Mouse (Mus musculus) heart, postnatal 36 days (tissue): Measurements from ENCODE around the gene Aplp2. TPM values are rescaled to one million over a fixed set of nuclear protein-coding genes. Genes with fewer than 3 reads are reported as not detected.

Experiments used
- DNase-seq, 2 experiments: peaks; one replicate each; pipeline ENCODE4 v3.0.0; 2021 to 2022
- intact Hi-C: fragments of 180-260 bp; cut with DNase I; formaldehyde crosslinking; loops from one replicate; pipeline ENCODE4 v1.15.1; 2025
- total RNA-seq, 2 experiments: library from RNA; stranded (reverse); gene quantifications; 2 replicates each; pipeline ENCODE4 v1.2.3; 2021

Gene Aplp2
- total RNA-seq, 2 experiments from 2014 or later, result 294 to 315 TPM

DNA sequence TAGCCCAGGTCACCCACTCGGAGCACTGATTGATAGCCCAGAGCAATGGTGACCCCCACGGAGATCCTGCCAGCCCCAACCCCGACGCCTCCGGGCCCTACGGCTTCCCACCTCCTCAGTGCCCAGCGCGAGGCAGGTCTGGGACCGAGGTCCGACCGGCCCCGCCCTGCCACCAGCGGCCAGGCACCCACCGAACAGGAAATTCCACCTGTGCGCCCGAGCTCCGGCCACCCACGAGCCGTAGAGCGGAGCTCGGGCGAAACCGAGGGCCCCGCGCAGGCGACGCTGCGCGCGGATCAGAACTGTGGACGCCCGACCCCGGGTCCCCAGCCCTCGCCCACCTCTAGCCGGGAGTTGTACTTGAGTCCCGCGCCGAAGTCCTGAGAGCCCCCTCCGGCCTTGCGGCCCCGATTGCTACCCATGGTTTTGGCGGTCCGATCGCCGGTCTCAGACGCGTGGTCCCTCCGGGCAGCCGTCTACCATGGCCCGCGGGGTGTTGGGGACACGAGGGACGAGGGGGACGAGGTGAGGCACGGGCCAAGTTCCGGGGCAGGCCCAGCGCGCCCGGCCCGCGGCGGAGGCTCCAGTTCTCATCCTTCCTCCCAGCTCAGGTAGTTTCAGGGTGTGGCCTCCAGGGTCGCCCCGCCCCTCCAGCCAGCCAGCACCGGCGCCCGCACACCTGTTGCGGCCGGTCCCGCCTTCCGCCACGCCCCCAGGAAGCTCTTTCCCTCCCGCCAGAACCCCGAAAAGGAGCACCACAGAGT is 80.2 kb downstream of the Aplp2 start, which contains the start of gene St14:
TSS of gene St14 (minus strand) at position 649 of the 764 bp plus-strand sequence.
- intact Hi-C loops, result no loop called here
- DNase-seq, result no peak

DNA sequence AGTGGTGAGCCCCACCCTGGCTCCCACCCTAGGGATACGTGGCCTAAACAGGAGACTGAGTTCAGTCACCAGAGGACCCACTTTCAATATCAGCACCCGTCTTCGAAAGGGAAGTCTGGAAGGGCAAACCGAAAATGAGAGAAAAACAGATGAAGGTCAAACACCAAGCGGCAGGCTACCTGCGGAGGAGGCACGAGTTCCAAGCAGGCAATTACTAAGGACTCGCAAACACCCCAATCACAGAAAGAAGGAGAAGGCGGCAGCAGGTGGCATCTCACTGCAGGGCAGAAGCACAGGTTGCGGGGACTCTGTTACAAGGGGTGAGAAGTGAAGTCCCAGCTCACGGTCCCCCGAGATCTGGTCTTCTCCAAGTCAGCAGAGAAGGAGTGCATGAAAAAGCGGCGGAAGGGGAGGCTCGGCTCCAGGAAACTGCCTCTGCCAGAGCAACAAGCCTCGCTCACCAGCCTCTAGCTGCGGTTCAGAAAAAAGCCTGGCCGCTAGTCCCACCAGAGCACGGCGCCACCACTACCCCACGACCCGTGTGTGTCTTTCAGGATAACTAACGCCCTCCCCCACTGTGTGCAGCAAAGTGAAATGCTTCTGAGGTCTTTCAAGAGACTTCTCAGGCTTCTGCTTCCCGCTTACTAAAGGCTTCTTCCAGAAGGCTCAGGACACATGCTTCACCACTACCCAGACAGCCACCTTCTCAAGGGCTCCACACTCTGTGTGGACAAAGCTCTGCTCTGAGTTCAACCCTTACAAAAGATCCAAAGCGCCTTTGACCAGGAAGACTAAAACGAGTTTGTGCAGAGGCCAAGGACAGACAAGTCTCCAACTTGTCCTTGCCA is 81.0 kb downstream of the Aplp2 start:
- intact Hi-C loops, result no loop called here
- no peak for DNase-seq

DNA sequence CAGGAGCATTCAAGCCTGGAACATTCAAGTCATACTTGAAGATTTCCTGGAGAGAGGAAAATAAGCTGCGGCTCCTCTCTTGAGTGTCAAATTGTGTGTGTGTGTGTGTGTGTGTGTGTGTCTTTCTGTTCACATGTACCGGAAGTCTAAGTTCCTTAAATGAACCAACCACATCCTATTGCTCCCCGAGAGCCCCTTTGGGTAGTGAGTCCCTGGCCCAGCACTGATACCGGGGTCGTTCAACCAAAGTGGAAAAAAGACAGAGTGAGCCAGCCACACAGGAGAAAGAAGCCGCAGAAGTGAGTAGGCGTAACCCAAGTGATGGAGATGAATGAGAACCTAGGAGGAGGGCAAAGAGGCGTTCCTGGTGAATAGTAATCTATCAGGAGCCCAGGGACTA is 81.7 kb downstream of the Aplp2 start:
- intact Hi-C loops, result no loop called here
- no peak for DNase-seq

DNA sequence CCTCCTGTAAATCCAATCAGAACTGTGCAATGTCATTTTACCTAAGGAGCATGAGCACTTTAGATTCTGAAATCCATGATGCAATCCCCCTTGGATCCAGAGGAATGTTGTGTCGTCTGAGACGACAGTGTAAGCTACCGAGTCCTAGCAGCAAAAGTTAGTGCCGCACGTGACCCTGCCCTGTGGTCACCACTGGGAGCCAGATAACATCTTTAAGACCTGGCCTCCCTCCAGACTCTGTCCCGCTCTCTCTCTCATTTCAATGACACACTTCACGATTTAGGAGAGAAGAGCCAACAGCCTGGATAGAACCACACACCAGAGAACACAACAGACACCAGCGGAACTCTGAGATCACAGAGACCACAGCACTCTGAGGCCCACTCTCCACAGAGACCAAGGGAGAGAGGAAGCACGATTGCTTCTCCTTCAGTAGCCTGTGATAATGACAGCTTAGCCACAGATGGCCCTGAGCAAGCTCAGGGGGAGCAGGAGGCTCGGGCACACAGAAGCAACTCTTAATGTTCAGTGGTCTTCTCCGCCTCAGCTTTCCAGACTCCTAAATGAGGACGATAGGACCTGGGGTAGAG is 83.6 kb downstream of the Aplp2 start:
- DNase-seq, result no peak
- intact Hi-C loops, result no loop called here

DNA sequence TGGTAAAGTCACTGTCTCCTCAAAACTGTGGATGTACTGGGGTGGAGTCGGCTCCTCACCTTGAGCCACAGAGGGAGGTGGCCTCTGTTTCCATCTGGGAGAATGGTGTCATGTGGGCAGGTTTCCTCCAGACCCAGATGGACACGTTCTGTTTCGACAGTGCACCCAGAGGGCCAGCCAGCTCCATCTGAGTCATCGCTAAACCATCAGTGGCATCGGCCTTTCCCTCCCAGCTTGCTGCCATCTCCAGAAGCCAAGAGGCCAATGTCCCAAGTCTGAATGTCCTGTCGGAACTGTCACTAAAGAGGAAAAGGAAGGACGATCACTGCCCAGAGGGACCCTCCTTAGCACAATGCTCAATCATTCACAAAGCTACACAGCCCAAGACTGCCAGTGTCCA is 85.5 kb downstream of the Aplp2 start:
- intact Hi-C loops, result no loop called here
- DNase-seq, result no peak

DNA sequence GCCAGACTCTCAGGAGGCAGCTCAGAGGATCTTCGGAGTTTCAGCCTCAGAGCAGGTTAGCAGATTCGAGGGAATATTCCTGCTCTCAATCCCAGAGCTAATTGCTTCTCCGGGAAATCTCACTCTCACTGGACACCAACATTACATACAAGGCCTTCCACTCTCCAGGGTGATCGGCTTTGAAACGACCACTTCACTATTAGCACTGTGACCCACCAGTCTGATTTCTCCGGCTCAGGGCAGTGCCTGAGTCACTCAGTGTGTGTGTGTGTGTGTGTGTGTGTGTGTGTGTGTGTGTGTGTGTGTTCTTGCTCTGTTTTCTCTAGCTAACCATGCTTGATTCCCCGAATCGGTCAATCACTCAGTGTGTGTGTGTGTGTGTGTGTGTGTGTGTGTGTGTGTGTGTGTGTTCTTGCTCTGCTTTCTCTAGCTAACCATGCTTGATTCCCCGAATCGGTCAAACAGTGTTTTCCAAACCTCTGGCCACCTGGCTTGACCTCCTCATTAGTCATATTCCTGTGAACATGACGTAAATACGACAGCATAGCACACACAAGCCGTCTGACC is 89.1 kb downstream of the Aplp2 start:
- intact Hi-C loops, result no loop called here
- DNase-seq, result no peak

DNA sequence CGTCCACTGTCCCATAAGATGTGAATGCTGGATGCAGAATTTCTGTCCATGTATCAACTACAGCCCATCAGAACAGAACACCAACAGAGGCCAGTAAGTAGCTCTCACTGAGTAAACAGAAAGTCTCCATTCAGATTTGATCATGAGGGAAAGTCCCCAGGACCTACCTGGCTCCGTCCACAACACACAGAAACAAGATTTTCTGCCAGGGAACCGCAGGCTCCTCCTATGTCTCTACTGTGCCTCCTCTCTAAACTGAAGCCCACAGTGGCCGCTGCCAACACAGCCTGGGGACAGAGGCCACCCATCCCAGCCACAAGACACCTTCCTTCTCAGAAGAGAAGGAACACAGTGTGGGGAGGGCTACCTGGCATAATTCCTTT is 91.1 kb downstream of the Aplp2 start:
- intact Hi-C loops, result no loop called here
- DNase-seq, result no peak

DNA sequence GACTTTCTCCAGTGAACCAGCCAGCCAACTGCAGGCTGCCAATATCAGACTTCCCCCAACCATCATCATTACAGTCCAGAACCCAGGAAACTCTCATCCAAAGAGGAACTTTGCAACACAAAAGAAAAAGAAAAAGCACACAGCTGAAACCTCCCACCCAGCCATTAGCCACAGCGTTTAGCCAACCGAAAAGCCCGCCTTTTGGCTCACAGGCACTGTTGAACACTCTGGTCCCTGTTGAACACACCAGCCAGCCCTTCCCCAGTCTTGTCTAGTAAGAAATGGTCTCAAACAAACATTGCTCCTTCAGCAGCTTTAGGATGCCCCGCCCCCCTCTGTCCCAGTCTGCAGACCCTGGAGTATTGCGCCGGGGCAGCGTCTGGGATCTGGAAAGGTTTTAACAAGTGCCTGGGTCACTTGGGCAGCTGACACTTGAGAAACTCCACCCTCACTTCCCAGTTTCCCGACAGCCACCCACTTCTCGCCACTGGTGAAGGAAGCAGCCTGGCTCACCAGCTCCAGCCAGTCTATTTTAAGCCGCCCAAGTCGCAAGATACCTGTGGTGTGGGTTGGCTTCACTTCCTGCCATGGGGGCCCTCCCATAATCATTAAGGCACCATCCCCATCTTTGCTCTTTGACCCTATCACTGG is 91.6 kb downstream of the Aplp2 start:
- intact Hi-C loops, result no loop called here
- DNase-seq, result no peak

DNA sequence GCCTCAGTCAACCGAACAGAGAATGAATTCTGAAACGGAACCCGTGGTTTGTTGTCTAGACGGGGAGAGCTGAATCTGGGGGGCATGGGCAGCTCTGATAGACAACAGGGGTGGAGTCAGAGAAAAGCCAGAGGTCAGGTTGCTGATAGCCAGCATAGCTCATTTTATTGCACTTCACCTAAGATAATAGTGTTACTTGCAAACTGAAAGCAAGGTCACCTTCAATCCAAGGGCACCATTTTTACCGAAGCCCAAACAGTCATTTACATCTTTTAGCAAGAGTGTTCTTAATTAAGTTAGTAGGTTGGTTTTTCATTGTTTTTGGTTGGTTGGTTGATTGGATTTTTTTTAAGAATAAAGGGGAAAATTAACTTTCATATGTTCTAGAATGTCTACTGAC is 92.2 kb downstream of the Aplp2 start:
- no peak for DNase-seq
- intact Hi-C loops, result no loop called here

DNA sequence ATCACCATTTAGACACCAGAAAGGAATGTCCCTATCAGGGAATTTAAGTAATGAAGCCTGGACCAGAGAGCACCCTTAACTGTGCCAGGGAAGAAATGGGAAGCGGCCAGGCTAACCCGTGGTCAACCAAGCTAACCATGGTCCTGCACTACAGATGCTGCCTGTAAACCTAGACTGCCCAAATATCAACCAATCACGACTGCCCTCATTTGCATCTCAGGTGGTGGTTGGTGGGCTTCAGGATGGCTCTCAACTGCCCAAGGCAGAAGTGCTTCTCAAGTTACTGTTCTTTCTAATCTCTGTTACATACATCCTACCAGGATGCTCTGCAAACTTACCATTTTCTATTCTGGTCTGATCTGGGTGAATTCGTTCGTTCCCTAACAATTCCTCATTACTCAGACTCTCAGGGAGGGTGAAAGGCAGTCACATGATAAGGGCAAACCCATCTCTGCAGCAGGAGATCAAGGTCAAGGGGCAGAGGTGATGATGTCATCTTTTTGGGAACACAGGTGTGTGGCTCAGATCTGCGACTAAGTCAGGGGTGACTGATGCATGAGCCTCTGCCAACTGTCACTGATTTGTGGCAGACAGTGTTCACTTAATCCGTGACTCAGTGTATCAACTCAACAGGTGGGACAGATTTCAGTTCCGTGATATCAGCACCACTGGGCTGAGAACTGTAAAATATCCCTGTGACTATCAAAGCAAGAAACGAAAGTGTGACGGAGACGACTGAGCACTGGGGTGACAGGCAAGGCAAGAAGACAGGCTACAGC is 92.9 kb downstream of the Aplp2 start:
- DNase-seq, result no peak
- intact Hi-C loops, result no loop called here

DNA sequence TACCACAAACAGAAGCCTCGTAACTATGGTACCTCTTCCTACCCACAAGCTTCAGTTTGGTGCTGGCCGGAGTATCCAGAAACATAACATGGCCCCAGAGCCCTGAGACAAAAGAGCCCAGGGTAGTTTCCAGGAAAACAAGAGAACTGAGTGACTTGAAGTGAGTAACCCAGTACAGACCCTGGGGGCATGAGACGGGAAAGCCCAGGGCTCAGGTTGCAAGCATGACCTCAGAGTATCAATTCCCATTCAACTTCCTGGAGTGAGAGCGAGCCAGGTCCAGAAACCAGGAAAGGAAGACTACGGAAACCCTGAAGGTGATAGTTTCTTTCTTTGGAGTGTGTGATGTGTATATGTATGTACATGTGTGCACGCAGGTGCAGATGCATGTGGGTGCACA is 94.1 kb downstream of the Aplp2 start:
- no peak for DNase-seq
- intact Hi-C loops, result no loop called here

DNA sequence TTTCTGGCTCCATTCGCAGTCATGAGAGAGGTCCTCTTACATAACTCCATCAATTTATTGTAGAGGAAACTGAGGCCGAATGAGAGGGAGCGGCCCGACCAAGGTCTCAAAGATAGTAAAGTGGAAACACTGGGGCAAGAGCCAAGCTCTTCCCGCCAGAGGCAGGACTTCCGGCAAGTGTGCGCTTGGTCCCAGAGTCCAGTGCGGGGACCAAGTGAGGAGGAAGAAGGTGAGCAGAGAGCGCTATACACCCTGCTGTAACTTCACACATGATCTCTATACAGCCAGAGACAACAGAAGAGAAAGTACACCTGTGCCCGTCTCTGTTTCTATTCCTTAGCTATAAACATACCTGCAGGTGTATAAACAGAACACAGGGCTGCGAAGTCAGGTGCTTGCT is 94.5 kb downstream of the Aplp2 start:
- no peak for DNase-seq
- intact Hi-C loops, result no loop called here

DNA sequence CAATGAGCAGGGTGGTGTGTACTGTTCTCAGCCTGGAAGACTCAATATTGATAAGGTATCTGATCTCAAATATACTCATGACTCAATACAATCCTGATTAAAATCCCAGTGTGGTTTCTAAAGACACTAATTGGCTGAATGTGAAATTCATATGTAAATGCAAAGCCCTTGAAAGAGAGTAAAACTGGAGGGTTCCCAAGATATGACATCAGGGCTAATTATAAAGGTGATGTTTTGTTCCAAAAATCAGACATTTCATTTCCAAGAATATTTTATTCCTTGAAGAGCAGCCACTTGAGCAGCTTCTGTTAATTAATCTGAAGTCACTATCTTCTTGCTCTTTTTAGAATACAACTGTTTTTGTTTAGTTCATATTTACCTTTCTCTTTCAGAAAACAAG is 96.0 kb downstream of the Aplp2 start:
- DNase-seq, result no peak
- intact Hi-C loops, result no loop called here

DNA sequence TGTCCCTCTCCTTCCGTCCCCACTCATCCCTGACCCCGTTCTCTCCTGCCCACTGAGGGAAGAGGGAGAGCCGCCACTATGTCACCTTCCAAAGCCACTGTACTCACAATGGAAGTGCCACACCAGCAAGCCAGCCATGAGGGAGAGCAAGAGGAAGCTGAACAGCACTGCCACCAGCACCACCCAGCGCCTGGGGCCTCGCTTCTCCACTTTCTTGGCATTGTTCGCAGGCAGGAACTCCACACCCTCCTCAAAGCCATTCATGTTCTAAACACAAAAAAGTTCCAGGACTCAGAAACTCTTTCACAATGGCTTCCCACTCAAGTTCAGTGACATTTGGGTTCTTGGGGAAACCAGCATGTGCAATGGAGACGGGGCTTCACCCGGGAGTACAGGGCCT is 103.2 kb downstream of the Aplp2 start:
- no peak for DNase-seq
- intact Hi-C loops, result no loop called here

Other genes with a start within 250 kb of the Aplp2 start
- gene Zbtb44, start 181.2 kb downstream of the Aplp2 start, total RNA-seq, result 10 to 100 TPM; 38.0 to 39.8 TPM
- under 1 TPM; 0.38 to 0.61 TPM for gene St14, start 80.0 kb downstream of the Aplp2 start, total RNA-seq
- 1 to 10 TPM; 4.2 to 4.7 TPM for gene Prdm10, start 68.7 kb upstream of the Aplp2 start, total RNA-seq
- gene Nfrkb, start 174.4 kb upstream of the Aplp2 start, total RNA-seq, result 1 to 10 TPM; 9.4 to 9.5 TPM